Mouse (Mus musculus): ENCODE measurements at regions not wholly inside any gene's neighbourhood (a gene's known extent, or its start where the extent isn't known, plus 50 kb on each side); places are given as distances from the start of the nearest gene placed in this dataset.

GRCm38 (mm10) chr2:12697209-12697608 is 226.6 kb upstream of the Pter start:
- DNase-seq: no peak

- DNase-seq: no peak
These were observed 224.5 kb upstream of the Pter start for GRCm38 (mm10) chr2:12699331-12699730.

GRCm38 (mm10) chr2:12707514-12707913 is 216.3 kb upstream of the Pter start:
- no peak for DNase-seq

GRCm38 (mm10) chr2:12709156-12709923 is 214.5 kb upstream of the Pter start:
- DNase-seq: peak; percentile 61 to 70

- no peak for DNase-seq
These were observed 214.0 kb upstream of the Pter start for GRCm38 (mm10) chr2:12709924-12710240.

GRCm38 (mm10) chr2:12716124-12717012 is 207.5 kb upstream of the Pter start:
- DNase-seq: no peak

- no peak for DNase-seq
These were observed 194.6 kb upstream of the Pter start for GRCm38 (mm10) chr2:12729251-12729650.

- no peak for DNase-seq
These were observed 186.7 kb upstream of the Pter start for GRCm38 (mm10) chr2:12737140-12737539.

- DNase-seq: no peak
These were observed 177.0 kb upstream of the Pter start for GRCm38 (mm10) chr2:12746856-12747255.

- no peak for DNase-seq
These were observed 165.0 kb upstream of the Pter start for GRCm38 (mm10) chr2:12758816-12759215.

- no peak for DNase-seq
These were observed 163.9 kb upstream of the Pter start for GRCm38 (mm10) chr2:12759931-12760330.

- no peak for DNase-seq
These were observed 162.4 kb upstream of the Pter start for GRCm38 (mm10) chr2:12761461-12761860.

GRCm38 (mm10) chr2:12764510-12764909 is 159.3 kb upstream of the Pter start:
- DNase-seq: no peak

- DNase-seq: no peak
These were observed 158.5 kb upstream of the Pter start for GRCm38 (mm10) chr2:12765336-12765735.

GRCm38 (mm10) chr2:12776866-12777265 is 147.0 kb upstream of the Pter start:
- no peak for DNase-seq

GRCm38 (mm10) chr2:12777696-12778095 is 146.1 kb upstream of the Pter start:
- DNase-seq: no peak

GRCm38 (mm10) chr2:12792596-12792995 is 131.2 kb upstream of the Pter start:
- peak; percentile 18 to 33 for DNase-seq

- no peak for DNase-seq
These were observed 126.1 kb upstream of the Pter start for GRCm38 (mm10) chr2:12797615-12798169.

GRCm38 (mm10) chr2:12799153-12799925 is 124.5 kb upstream of the Pter start:
- no peak for DNase-seq

GRCm38 (mm10) chr2:12802667-12803066 is 121.2 kb upstream of the Pter start:
- no peak for DNase-seq

- DNase-seq: no peak
These were observed 118.7 kb upstream of the Pter start for GRCm38 (mm10) chr2:12805096-12805495.

- DNase-seq: no peak
These were observed 115.4 kb upstream of the Pter start for GRCm38 (mm10) chr2:12808466-12808865.

- no peak for DNase-seq
These were observed 108.5 kb upstream of the Pter start for GRCm38 (mm10) chr2:12815339-12815738.
